Mouse (Mus musculus) heart, postnatal 25 days (tissue): ENCODE measurements around the gene B3gat3. TPM values are rescaled to one million over a fixed set of nuclear protein-coding genes. Genes with fewer than 3 reads are reported as not detected.
A peak's percentile ranks its signal among the peaks of the same experiment; 100 is the strongest.
"Not testable (repeated sequence)": the region's sequence is repeated elsewhere in the genome, so short reads cannot be mapped to it uniquely, and the experiment has no call there.

Source experiments
- DNase-seq: peaks from one replicate; pipeline ENCODE4 v3.0.0; 2022; ENCODE audit warnings: low spot score
- intact Hi-C: fragments of 180-260 bp; cut with DNase I; formaldehyde crosslinking; loops from one replicate; pipeline ENCODE4 v1.15.1; 2025
- total RNA-seq, 2 experiments: library from RNA; stranded (reverse); gene quantifications; 2 replicates each; pipeline ENCODE4 v1.2.3; 2021

B3gat3 gene
- total RNA-seq: 10 to 100 TPM; 35.9 to 36.7 TPM

DNA sequence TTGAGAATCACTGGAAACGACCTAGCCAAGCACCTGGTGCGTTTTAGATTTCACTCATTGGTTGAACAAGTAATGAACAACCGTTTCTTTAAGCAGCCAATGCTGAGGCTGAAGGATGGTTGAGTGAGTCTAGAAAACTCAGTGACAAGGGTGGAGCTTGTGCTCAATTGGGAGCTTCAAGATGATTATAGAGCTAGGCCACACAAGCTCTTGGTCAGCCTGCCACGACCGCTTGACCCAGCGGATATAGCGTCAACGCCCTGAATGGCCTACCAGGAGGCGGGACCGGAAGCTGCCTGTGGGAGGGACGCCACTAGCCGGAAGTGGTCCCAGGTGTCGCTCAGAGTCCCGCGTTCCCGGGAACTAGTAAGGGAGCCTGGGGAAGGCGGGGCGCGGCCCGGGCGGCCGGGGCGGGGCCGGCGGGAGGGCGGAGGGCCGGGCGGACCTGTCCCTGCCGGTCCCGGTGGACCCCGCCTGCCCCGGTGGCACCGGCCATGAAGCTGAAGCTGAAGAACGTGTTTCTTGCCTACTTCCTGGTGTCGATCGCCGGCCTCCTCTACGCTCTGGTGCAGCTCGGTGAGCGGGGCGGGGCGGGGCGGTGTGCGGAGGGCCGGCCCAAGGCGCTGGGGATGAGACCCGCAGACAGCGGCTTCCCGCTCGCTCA is at the start of gene B3gat3:
TSS of gene B3gat3 (plus strand) at position 302 of the 664 bp plus-strand sequence.
- intact Hi-C loops: loop anchor here (2.0 kb wide), 1 partner anchor 21 kb away; the partner anchor contains the start of gene Mta2
- DNase-seq: peak; percentile 94

DNA sequence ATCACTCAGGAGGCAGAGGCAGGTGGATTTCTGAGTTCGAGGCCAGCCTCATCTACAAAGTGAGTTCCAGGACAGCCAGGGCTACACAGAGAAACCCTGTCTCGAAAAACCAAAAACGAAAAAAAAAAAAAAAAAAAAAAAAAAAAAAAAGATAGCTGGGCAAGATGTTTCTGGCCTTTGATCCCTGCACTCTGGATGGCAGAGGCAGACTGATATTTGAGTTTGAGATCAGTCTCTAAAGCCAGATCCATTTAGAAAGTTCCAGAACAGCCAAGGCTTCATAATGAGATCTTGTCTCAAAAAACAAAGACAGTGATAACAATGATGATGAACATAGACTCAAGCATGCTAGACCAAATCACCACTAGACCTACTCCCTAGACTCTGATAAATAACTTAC is 49.8 kb upstream of the B3gat3 start:
- DNase-seq, intact Hi-C loops: not testable (repeated sequence)

DNA sequence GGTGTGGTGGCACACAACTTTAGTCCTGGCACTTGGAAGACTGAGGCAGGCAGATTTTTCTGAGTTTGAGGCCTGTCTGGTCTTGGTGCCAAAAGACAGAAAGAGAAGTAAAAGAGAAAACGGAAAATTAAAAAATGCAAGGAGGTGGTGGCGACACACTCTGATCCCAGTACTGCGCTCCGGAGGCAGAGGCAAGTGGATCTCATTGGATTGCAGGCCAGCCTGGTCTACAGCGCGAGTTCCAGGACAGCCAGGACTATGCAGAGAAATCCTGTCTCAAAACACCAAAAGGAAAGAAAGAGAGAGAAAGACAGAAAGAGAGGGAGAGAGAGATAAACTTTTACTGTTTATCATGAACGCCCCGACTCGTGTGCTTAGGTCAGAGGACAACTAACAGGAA is 49.3 kb upstream of the B3gat3 start:
- intact Hi-C loops: no loop called here
- DNase-seq: no peak

DNA sequence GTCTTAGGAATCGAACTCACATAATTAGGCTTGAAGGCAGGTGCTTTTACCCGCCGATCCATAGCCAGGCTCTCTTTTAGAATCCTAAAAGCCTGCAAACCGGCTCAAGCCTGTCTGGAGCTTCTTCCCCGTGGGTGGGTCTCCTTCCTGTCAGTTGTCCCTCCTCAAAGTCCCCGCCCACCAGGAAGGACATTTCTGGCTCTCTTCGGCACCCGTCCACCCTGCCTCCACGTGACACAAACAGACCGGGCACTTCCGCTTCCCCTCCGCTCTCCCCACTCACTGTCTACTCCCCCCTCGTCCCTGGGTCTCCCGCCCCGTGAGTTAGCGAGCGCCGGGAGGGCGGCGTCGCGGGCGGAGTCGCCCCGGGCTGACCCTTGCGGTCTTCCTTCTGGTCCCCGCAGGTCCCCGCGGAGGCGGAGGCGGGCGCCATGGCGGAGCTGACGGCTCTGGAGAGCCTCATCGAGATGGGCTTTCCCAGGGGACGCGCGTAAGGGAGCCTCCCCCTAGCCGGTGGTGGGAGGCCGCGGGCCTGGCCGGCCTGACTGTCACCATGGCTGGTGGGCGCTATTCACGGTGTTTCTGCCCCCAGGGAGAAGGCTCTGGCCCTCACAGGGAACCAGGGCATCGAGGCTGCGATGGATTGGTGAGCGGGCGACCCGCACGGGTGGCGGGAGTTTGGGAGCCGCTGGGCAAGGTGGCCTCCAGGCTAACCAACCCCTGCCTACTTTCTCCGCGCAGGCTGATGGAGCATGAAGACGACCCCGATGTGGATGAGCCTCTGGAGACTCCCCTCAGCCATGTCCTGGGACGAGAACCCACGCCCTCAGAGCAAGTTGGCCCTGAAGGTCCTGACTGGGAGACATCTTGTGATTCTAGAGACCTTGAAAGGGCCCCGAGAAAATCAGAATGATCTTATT is 48.6 kb upstream of the B3gat3 start, which contains the start of gene Ubxn1:
TSS of gene Ubxn1 (plus strand) at position 230 of the 920 bp plus-strand sequence.
- peak; percentile 97 for DNase-seq

DNA sequence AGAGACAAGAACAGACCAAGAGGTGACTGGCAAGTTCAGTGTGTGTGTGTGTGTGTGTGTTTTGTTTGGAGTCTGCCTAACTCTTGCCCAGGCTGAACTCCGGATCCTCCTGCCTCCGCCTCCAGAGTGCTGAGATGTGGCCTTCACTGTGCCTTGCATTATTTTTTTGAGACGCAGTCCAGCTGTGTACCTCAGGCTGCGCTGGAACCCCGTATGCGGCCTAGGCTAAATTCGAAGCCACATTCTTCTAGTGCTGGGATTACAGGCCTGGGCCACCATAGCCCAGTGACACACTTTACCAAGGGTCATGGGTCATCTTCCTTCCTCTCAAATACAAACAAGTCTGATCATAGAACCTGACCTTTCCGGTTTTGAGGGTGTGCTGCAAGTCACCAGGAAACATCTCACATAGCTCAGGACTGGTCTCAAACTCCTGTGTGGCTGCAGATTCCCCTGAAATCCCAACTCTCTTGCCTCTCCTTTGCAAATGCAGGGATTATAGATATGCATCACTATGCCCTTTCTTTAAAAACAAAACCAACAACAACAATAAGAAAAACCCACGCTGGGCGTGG is 47.8 kb upstream of the B3gat3 start:
- no peak for DNase-seq
- intact Hi-C loops: no loop called here

More for the DNA sequence above, 48.6 kb upstream of the B3gat3 start, which contains the start of gene Ubxn1:
- intact Hi-C loops: no loop called here

DNA sequence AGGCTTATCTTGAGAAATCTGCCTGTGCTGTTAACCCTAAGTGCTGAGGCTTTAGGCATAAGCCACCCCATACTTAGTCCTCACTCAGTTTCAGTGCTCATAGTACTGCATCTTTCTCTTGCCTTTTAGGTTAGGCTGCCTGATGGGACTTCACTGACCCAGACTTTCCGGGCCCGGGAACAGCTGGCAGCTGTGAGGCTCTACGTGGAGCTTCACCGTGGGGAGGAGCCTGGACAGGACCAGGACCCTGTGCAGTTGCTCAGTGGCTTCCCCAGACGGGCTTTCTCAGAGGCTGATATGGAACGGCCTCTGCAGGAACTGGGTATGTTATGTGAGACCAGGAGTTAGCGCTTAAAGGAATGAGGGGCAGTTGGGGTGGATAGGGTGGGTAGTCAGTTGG is 45.1 kb upstream of the B3gat3 start:
- intact Hi-C loops: no loop called here
- no peak for DNase-seq

DNA sequence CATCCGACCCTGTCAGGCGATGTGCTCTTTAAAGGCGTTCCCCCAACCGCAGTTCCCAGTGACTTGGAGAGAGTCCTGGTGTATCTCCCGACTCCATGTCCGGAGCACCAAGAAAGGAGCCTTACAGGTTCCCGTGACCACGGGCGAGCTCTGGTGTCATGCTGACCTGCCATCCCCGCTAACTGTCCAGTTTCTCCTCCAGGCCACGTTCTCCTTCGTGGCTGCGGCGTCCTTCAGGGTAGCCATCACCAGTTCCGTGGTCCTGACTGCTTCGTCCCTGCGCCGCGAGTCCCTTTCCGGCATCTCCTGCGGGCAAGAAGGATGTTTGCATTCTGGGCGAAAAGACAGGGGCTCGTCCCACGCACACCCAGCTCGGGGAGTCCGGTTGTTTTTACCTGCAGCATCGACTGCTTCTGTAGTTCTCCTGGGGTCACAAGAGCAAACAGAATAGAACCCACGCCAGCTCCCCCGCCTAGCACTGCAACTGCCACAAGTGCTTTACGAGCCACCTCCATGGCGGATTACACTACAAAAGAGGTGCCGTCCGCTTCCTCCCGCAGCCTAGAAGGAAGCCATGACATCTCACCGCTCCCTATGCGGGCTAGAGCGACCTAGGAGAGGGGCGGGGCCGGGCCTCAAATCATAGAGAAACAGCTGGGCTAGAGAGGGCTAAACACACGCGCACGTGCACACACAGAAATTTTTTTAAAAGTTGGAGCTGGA is 39.7 kb upstream of the B3gat3 start, which contains the start of gene Uqcc3:
TSS of gene Uqcc3 (minus strand) at position 613 of the 723 bp plus-strand sequence.
- DNase-seq: peak; percentile 83
- intact Hi-C loops: no loop called here

DNA sequence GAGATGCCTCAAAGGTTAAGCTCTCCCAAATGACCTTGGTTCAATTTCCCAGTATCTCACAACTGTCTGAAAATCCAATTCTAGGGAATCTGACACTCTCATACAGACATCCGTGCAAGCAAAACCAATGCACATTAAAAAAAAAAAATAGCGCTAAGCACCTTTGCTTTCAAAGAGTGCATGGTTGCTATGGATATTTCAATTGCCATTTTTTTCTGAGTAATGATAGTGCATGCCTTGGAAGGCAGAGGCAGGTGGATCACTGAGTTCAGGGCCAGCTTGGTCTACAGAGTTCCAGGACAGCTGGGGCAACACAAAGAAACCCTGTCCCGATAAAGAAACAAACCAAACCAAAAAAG is 39.2 kb upstream of the B3gat3 start:
- DNase-seq: no peak
- intact Hi-C loops: no loop called here

DNA sequence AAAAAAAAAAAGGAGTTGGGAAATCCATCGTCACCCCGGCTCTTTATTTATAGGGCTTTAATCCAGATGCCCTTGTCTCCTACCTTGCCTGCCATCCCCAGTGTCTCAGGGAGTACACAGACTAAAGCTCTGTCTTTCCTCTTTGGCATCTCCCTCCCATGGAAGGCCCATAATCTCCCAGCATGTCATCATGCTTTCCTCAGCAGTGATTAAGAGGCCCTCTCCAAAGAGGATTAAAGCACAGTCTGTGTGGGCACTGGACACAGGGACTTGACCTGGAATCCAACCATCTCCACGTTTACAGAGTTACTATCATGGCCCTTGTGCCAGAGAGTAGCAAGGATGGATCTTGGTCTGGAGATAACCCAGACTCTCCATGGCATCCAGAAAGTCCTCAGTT is 36.6 kb upstream of the B3gat3 start, which contains the start of the genes Lbhd1 and Gm49403:
TSS of gene Lbhd1 (plus strand) at position 117 of the 400 bp plus-strand sequence.
TSS of gene Gm49403 (plus strand) at position 315 of the 400 bp plus-strand sequence.
- intact Hi-C loops: no loop called here
- no peak for DNase-seq

DNA sequence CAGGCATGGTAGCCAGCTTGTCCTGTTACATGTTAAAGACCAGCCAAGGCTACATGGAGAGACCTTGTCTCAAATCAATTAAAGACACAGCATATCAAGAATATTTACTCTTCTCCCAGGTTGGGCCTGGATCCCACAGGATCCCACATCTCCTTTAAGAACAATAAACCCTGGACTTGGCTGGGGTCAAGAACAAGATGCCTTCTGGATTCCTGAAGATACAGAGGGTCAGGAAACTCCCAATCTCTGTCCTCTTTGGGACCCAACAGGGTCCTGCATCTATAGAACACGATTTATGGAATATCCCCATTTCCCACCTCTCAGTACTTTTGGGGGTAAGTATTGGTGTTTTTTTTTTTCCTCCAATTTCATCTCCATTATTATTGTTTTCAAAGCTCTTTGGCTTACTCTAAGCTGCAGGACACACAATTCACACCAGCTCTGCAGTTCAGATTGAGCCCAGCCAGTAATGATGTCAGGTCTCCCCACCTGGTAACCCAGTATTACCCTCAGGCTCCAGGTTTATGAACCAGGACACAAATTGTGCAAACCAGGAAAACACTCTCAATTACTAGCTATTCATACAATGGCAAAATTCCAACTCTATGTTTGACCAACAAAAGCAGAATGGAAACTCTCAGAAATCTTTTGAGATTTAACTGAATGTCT is 33.1 kb upstream of the B3gat3 start:
- DNase-seq: no peak
- intact Hi-C loops: loop anchor here (5.0 kb wide), 1 partner anchor 45 kb away; no protein-coding TSS in a partner anchor

DNA sequence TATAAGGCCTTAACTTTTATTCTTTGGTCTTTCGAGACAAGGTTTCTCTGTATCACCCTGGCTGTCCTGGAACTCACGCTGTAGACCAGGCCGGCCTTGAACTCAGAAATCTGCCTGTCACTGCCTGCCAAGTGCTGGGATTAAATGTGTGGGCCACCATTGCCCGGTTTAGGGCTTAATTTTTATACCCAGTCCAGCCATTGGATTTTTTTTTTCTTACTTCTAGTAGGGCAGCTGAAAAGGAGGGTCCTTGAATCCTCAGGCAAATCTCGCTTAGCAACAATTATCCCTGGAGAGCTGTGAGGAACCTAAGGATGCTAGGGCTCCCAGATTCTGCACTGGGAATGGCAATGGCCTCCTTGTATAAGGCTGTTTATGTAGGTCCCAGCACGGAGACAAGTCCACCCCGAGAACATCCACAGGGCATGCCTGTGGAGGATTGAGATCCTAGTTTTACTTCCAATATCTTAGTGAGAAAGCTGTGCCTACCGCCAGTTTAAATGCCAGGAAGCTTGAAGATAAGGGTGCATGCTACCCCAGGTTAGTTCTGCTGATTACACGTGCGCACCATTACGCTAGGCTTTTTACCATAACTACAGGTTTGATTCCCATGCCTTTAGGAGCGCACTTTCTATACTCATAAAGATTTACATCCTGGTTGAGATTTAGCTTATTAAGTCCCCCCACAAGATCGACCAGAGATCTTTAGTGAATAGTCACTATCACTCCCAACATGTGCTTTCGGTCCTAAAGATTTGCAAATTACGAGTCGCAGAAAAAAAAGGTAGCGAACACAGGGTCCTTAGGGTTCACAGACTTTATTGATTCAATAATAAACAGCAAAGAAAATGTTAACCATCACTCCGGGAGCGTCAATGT is 32.4 kb upstream of the B3gat3 start:
- intact Hi-C loops: loop anchor here (5.0 kb wide), 1 partner anchor 46 kb away; no protein-coding TSS in a partner anchor
- no peak for DNase-seq

DNA sequence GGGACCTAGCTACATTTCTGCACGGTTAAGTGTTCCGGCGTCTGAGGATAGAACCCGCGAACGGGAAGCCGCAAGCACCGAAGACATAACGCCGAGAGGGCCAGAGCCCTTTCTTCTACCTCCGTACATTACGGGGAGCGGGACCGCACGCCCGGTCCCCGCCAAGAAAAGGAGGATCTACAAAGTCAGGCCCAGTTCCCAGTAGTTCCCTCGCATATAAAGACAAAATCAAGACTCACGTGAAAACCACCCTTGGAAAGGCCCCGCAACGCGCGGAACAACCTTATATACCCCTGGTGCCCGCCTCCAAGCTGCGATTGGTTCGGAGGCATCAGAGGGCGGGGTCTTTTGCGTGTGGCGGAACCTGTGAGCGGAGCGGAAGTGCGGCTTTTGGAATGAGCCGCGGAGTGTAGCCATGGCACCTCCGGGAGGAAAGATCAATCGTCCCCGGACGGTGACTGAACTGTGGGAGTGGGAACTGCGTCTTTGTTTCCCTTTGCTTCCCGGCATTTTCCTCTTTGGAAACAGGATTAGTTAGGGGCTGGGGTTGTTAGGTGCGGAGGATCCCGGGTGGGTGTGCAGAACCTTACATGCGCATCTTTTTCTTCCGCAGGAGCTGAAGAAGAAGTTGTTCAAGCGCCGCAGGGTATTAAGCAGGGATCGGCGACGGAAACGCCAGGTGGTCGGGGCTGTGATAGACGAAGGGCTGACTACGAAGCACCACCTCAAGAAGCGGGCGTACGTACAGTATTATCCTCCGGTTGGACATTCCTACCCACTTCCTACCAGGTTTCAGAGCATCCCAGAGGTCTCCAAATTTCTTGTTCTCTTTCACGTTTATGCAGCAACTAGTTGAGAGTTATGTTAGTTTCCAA is 31.4 kb upstream of the B3gat3 start, which contains the start of the genes 1810009A15Rik and Gm49416:
TSS of gene 1810009A15Rik (plus strand) at position 343 of the 875 bp plus-strand sequence.
TSS of gene Gm49416 (plus strand) at position 416 of the 875 bp plus-strand sequence.
- intact Hi-C loops: loop anchor here (5.0 kb wide), 1 partner anchor 46 kb away; no protein-coding TSS in a partner anchor

DNA sequence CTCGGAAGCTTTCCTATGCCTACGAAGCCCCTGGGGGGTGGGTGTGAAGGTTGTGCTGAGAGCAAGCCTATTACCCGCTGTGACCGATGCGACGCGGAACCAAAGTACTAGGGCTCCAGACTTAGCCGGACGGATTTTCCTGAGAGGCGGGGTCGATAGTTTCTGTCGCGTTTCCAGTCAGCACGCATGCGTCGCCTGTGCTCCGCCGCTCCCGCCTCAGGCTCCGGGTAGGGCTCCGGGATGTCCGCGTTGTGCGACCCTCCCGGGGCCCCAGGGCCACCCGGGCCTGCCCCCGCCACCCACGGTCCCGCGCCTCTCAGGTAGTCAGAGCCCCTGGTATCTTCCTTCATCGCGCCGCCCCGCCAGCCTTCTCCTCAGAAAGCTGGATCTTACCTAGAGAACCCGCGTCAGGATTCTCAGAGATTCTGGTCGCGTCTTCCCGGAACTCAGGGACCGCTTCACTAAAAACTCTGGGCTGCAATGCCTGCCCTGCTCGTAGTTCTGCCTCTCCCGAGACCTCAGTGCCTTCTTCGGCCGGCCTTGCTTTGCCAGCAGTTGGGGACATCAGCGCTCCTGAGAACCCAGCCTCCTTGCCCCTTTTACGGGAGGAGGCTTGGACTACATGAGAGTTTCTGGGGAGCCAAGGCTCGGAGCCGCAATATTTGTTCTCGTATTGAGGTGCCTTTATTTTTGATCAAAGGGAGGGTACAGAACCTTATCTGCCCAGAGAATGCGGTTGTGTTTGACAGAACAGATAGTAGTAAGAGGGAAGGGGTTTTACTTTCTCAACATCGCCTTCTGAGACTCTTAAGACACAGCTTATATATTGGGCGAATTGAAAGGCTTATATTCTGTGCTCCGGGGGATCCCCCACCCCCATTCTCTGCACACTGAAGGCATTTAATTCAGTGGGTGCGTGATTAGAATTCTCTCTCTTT is 27.1 kb upstream of the B3gat3 start, which contains the start of gene Ints5:
TSS of gene Ints5 (plus strand) at position 177 of the 938 bp plus-strand sequence.
- DNase-seq: peak; percentile 66
- intact Hi-C loops: no loop called here

More for the DNA sequence above, 31.4 kb upstream of the B3gat3 start, which contains the start of the genes 1810009A15Rik and Gm49416:
- peak; percentile 90 for DNase-seq

DNA sequence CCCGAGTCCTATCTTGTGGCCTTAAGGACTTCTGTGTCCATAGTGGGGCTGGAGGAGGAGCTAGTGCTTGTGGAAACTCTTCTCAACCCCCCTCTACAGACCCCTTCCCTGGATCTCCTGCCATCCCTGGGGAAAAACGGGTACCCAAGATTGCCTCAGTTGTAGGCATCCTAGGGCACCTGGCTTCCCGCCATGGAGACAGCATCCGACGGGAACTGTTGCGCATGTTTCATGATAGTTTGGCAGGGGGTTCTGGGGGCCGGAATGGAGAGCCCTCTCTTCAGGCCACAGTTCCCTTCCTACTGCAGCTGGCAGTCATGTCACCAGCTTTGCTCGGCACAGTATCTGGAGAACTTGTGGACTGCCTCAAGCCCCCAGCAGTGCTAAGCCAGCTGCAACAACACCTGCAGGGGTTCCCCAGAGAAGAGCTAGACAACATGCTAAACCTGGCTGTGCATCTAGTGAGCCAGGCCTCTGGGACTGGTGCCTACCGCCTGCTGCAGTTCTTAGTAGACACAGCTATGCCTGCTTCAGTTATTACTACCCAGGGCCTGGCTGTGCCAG is 24.7 kb upstream of the B3gat3 start:
- intact Hi-C loops: no loop called here
- DNase-seq: no peak

DNA sequence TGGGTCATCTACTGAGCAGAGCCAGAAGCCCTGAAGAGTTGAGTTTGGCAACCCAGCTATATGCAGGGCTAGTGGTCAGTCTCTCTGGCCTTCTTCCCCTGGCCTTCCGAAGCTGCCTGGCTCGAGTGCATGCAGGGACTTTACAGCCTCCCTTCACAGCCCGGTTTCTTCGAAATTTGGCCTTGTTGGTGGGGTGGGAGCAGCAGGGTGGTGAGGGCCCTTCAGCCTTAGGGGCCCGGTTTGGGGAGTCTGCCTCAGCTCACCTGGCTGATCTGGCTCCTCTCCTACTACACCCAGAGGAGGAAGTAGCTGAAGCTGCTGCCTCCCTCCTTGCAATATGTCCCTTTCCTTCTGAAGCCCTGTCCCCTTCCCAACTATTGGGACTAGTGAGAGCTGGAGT is 23.9 kb upstream of the B3gat3 start:
- DNase-seq, intact Hi-C loops: not testable (repeated sequence)
